Mouse (Mus musculus) myocyte (in vitro differentiated cells): ENCODE measurements around the gene Pacrg. TPM values are rescaled to one million over a fixed set of nuclear protein-coding genes. Genes with fewer than 3 reads are reported as not detected.

Experiments used
- H3K27me3 ChIP-seq: one replicate; pipeline ENCODE4 v1.6.1; 2011; ENCODE audit not compliant: control insufficient read depth, insufficient read depth, insufficient read length
- H3K36me3 ChIP-seq: one replicate; pipeline ENCODE4 v1.6.1; 2011; ENCODE audit not compliant: control insufficient read depth, insufficient read depth
- H3K4me2 ChIP-seq: one replicate; pipeline ENCODE4 v1.6.1; 2011; ENCODE audit warnings: low read depth, control low read depth
- H3K4me3 ChIP-seq: one replicate; pipeline ENCODE4 v1.5.1; 2011; ENCODE audit warnings: mild to moderate bottlenecking, control low read depth, moderate library complexity
- H3K79me2 ChIP-seq: one replicate; pipeline ENCODE4 v1.6.1; 2011; ENCODE audit not compliant: control insufficient read depth, insufficient read depth
- H3ac ChIP-seq: one replicate; pipeline ENCODE4 v1.6.1; 2011; ENCODE audit not compliant: control insufficient read depth, insufficient read length
- CEBPB ChIP-seq: IDR thresholded peaks from 2 replicates; pipeline ENCODE4 v1.6.1; 2011; ENCODE audit warnings: mild to moderate bottlenecking, moderate library complexity; ENCODE audit not compliant: poor library complexity, insufficient read depth, severe bottlenecking
- E2F4 ChIP-seq: IDR thresholded peaks from one replicate; pipeline ENCODE4 v1.6.1; 2011; ENCODE audit warnings: mild to moderate bottlenecking, control low read depth, moderate library complexity; ENCODE audit not compliant: insufficient read depth
- MAX ChIP-seq: IDR thresholded peaks from one replicate; pipeline ENCODE4 v1.6.1; 2011; ENCODE audit warnings: low read depth, mild to moderate bottlenecking, control low read depth
- MYOD1 ChIP-seq, 3 experiments: IDR thresholded peaks; one replicate each; pipeline ENCODE4 v1.6.1; 2011; ENCODE audit warnings: control low read depth in 2 of 3, low read depth in 2 of 3, mild to moderate bottlenecking in 2 of 3, moderate library complexity in 1 of 3; ENCODE audit not compliant: insufficient read length in 2 of 3, control insufficient read depth in 1 of 3
- MYOG ChIP-seq, 3 experiments: IDR thresholded peaks; one replicate each; pipeline ENCODE4 v1.6.1; 2011; ENCODE audit warnings: control low read depth in 2 of 3, low read depth in 2 of 3, mild to moderate bottlenecking in 2 of 3; ENCODE audit not compliant: insufficient read length in 2 of 3, control insufficient read depth in 1 of 3, insufficient read depth in 1 of 3
- POLR2A ChIP-seq: IDR thresholded peaks from one replicate; pipeline ENCODE4 v1.6.1; 2011; ENCODE audit warnings: low read depth, mild to moderate bottlenecking, control low read depth, moderate library complexity; ENCODE audit not compliant: insufficient read length
- POLR2AphosphoS2 ChIP-seq: IDR thresholded peaks from one replicate; pipeline ENCODE4 v1.6.1; 2011; ENCODE audit warnings: low read depth, control low read depth; ENCODE audit not compliant: insufficient read length
- REST ChIP-seq: IDR thresholded peaks from one replicate; pipeline ENCODE4 v1.6.1; 2011; ENCODE audit warnings: mild to moderate bottlenecking, control low read depth, moderate library complexity; ENCODE audit not compliant: insufficient read depth, insufficient read length
- SRF ChIP-seq: IDR thresholded peaks from one replicate; pipeline ENCODE4 v1.6.1; 2011; ENCODE audit warnings: low read depth; ENCODE audit not compliant: control insufficient read depth, insufficient read length
- TCF12 ChIP-seq: IDR thresholded peaks from one replicate; pipeline ENCODE4 v1.6.1; 2011; ENCODE audit warnings: mild to moderate bottlenecking, control low read depth; ENCODE audit not compliant: poor library complexity, insufficient read depth, severe bottlenecking
- TCF3 ChIP-seq: IDR thresholded peaks from one replicate; pipeline ENCODE4 v1.6.1; 2011; ENCODE audit warnings: low read depth, control low read depth; ENCODE audit not compliant: insufficient read length
- USF1 ChIP-seq: IDR thresholded peaks from one replicate; pipeline ENCODE4 v1.6.1; 2011; ENCODE audit warnings: low read depth, mild to moderate bottlenecking, control low read depth, moderate library complexity
- polyA plus RNA-seq: library from polyadenylated mRNA; unstranded; fragments of >200 nt; fragmentation: generic; extraction: Trizol; gene quantifications from one replicate; pipeline ENCODE4 v1.2.1, GENCODE M21; 2012; ENCODE audit warnings: missing spikeins

Gene Pacrg
- polyA plus RNA-seq, 1 experiment = 0.64 TPM

GRCm38 (mm10) chr17:10356294-10356693, 483.8 kb downstream of the Pacrg start:
- TF ChIP-seq CEBPB = no peak
- no peak for TF ChIP-seq TCF12
- no peaks in the 10 kb centered on the region for H3K36me3 ChIP-seq
- H3K79me2 ChIP-seq = no peaks in the 10 kb centered on the region

GRCm38 (mm10) chr17:10355746-10356145, 484.4 kb downstream of the Pacrg start:
- no peak for TF ChIP-seq POLR2A
- TF ChIP-seq POLR2AphosphoS2 = no peak
- no peak for TF ChIP-seq TCF3
- no peak for TF ChIP-seq MAX
- no peak for TF ChIP-seq CEBPB
- no peak for TF ChIP-seq E2F4
- TF ChIP-seq MYOD1 (IDR thresholded peaks at IDR 0.05; ENCODE audit: control insufficient read depth in 1 of 3, insufficient read length in 2 of 3, low read depth in 2 of 3) = no peak
- TF ChIP-seq USF1 = no peak
- no peak for TF ChIP-seq REST
- no peak for TF ChIP-seq MYOG (IDR thresholded peaks at IDR 0.05; ENCODE audit: control insufficient read depth in 1 of 3, insufficient read depth in 1 of 3, insufficient read length in 2 of 3, low read depth in 2 of 3)
- no peak for TF ChIP-seq TCF12
- TF ChIP-seq SRF = no peak
- no peak overlapping the region for H3K4me3 ChIP-seq
- no peaks in the 10 kb centered on the region for H3K79me2 ChIP-seq
- H3ac ChIP-seq = no peak overlapping the region
- H3K27me3 ChIP-seq = no peaks in the 10 kb centered on the region
- no peaks in the 10 kb centered on the region for H3K36me3 ChIP-seq
- no peak overlapping the region for H3K4me2 ChIP-seq

More at GRCm38 (mm10) chr17:10356294-10356693, 483.8 kb downstream of the Pacrg start:
- no peaks in the 10 kb centered on the region for H3K27me3 ChIP-seq
- no peak overlapping the region for H3ac ChIP-seq
- no peak overlapping the region for H3K4me3 ChIP-seq
- H3K4me2 ChIP-seq = no peak overlapping the region

Other genes starting within 250 kb of the Pacrg start
- gene Prkn, start 73 bp upstream of the Pacrg start, polyA plus RNA-seq = 0.26 TPM